Mouse (Mus musculus) heart, postnatal 25 days (tissue): ENCODE data around the gene Sec16b. TPM values are rescaled to one million over a fixed set of nuclear protein-coding genes. Genes with fewer than 3 reads are reported as not detected.
A peak's percentile ranks its signal among the peaks of the same experiment; 100 is the strongest.

Experiments used
- DNase-seq: peaks from one replicate; pipeline ENCODE4 v3.0.0; 2022; ENCODE audit warnings: low spot score
- intact Hi-C: fragments of 180-260 bp; cut with DNase I; formaldehyde crosslinking; loops from one replicate; pipeline ENCODE4 v1.15.1; 2025
- total RNA-seq, 2 experiments: library from RNA; stranded (reverse); gene quantifications; 2 replicates each; pipeline ENCODE4 v1.2.3; 2021

The Sec16b gene
- total RNA-seq: 1 to 10 TPM in 1 of 2 experiments, under 1 TPM in 1; 0.98 to 1.4 TPM

- DNase-seq: peak; percentile 37
- intact Hi-C loops: no loop called here
Measured at GRCm38 (mm10) chr1:157506522-157506921, at the start of gene Sec16b. Gene Sec16b, plus strand, starts transcription at chr1:157506728.

- intact Hi-C loops: loop anchor here (5.0 kb wide), 3 partner anchors 80 to 370 kb away; no protein-coding TSS in a partner anchor
- DNase-seq: no peak
Measured at GRCm38 (mm10) chr1:157457789-157458188, 48.7 kb upstream of the Sec16b start.

- intact Hi-C loops: loop anchor here (5.0 kb wide), 3 partner anchors 79 to 371 kb away; no protein-coding TSS in a partner anchor
- peak; percentile 71 for DNase-seq
Measured at GRCm38 (mm10) chr1:157458421-157459208, 47.9 kb upstream of the Sec16b start, which contains the start of gene Cryzl2. Gene Cryzl2, plus strand, starts transcription at chr1:157458577.

- intact Hi-C loops: loop anchor here (5.0 kb wide), 4 partner anchors 77 to 543 kb away; no protein-coding TSS in a partner anchor
- no peak for DNase-seq
Measured at GRCm38 (mm10) chr1:157459904-157460303, 46.6 kb upstream of the Sec16b start.

GRCm38 (mm10) chr1:157461276-157461675 is 45.3 kb upstream of the Sec16b start:
- intact Hi-C loops: loop anchor here (5.0 kb wide), 1 partner anchor 544 kb away; no protein-coding TSS in a partner anchor
- no peak for DNase-seq

GRCm38 (mm10) chr1:157462336-157462735 is 44.2 kb upstream of the Sec16b start:
- intact Hi-C loops: loop anchor here (5.0 kb wide), 1 partner anchor 545 kb away; no protein-coding TSS in a partner anchor
- DNase-seq: no peak

- no peak for DNase-seq
- intact Hi-C loops: loop anchor here (5.0 kb wide), 1 partner anchor 328 kb away; no protein-coding TSS in a partner anchor
Measured at GRCm38 (mm10) chr1:157465194-157465593, 41.3 kb upstream of the Sec16b start.

GRCm38 (mm10) chr1:157467866-157468265 is 38.7 kb upstream of the Sec16b start:
- intact Hi-C loops: loop anchor here (5.0 kb wide), 1 partner anchor 331 kb away; no protein-coding TSS in a partner anchor

GRCm38 (mm10) chr1:157470761-157471386 is 35.7 kb upstream of the Sec16b start:
- DNase-seq: no peak
- intact Hi-C loops: no loop called here

More at GRCm38 (mm10) chr1:157467866-157468265, 38.7 kb upstream of the Sec16b start:
- DNase-seq: no peak

- no peak for DNase-seq
- intact Hi-C loops: no loop called here
Measured at GRCm38 (mm10) chr1:157472716-157473115, 33.8 kb upstream of the Sec16b start.

GRCm38 (mm10) chr1:157474865-157475264 is 31.7 kb upstream of the Sec16b start:
- intact Hi-C loops: no loop called here
- DNase-seq: no peak

GRCm38 (mm10) chr1:157476231-157476630 is 30.3 kb upstream of the Sec16b start:
- intact Hi-C loops: no loop called here
- no peak for DNase-seq

- DNase-seq: no peak
- intact Hi-C loops: no loop called here
Measured at GRCm38 (mm10) chr1:157480090-157480489, 26.4 kb upstream of the Sec16b start.

- DNase-seq: no peak
- intact Hi-C loops: no loop called here
Measured at GRCm38 (mm10) chr1:157480901-157481300, 25.6 kb upstream of the Sec16b start.

GRCm38 (mm10) chr1:157481666-157482065 is 24.9 kb upstream of the Sec16b start:
- intact Hi-C loops: no loop called here
- DNase-seq: no peak

GRCm38 (mm10) chr1:157484161-157484560 is 22.4 kb upstream of the Sec16b start:
- DNase-seq: no peak
- intact Hi-C loops: no loop called here

- no peak for DNase-seq
- intact Hi-C loops: no loop called here
Measured at GRCm38 (mm10) chr1:157500657-157501056, 5.9 kb upstream of the Sec16b start.

GRCm38 (mm10) chr1:157501352-157501945 is 5.1 kb upstream of the Sec16b start:
- DNase-seq: no peak
- intact Hi-C loops: no loop called here

- no peak for DNase-seq
- intact Hi-C loops: no loop called here
Measured at GRCm38 (mm10) chr1:157503071-157503470, 3.5 kb upstream of the Sec16b start.

GRCm38 (mm10) chr1:157506995-157507595 is 567 bp downstream of the Sec16b start:
- intact Hi-C loops: no loop called here
- no peak for DNase-seq
